26 mouse cellular contexts compared by ENCODE assay signal in genomic region chr3:98261415-98261814, GRCm38 (mm10). TPM values are rescaled to one million over a fixed set of nuclear protein-coding genes. Genes with fewer than 3 reads are reported as not detected.
DNase-seq lines count a peak whose midpoint lies in the region; ATAC-seq and TF ChIP-seq lines count a peak whose summit lies in the region.
"Had no signal": no experiment of that assay in that cellular context is flagged by ENCODE, and none has a peak within 500 bp of the region (broad histone marks: within the 10 kb centered on the region; RNA-seq: fewer than 3 reads in every experiment).

No protein-coding gene starts in this region.

- peak overlapping the region; percentile 99 for H3K27ac ChIP-seq in liver, adult 2 months (replicated peaks; ENCODE audit: insufficient read depth, low read depth, low read length)
- peak overlapping the region; percentile 89 for H3K27ac ChIP-seq in liver, postnatal 0 days (ENCODE audit: low read depth)
- no peak overlapping the region for H3K27ac ChIP-seq in hindbrain, embryonic 14.5 days
- H3K27ac ChIP-seq: gastrocnemius, adult 2 months; heart, embryonic 13.5 days; limb, embryonic 15.5 days; midbrain, embryonic 12.5 days; neural tube, embryonic 12.5 days had no signal

- H3K27me3 ChIP-seq in liver, adult 2 months (ENCODE audit: control insufficient read depth, insufficient read depth, low read length), result no peaks in the 10 kb centered on the region
- H3K27me3 ChIP-seq in liver, postnatal 0 days (ENCODE audit: insufficient read depth, low read length), result no peaks in the 10 kb centered on the region
- no peaks in the 10 kb centered on the region for H3K27me3 ChIP-seq in hindbrain, embryonic 14.5 days (ENCODE audit: control insufficient read depth, insufficient read depth, low read length)
- H3K27me3 ChIP-seq: heart, embryonic 13.5 days; limb, embryonic 15.5 days; midbrain, embryonic 12.5 days; neural tube, embryonic 12.5 days had no signal

- no peak for TF ChIP-seq CTCF in liver, adult 2 months (IDR thresholded peaks at IDR 0.05; ENCODE audit: low read depth, low read length)
- TF ChIP-seq CTCF in liver, postnatal 0 days (IDR thresholded peaks at IDR 0.05; ENCODE audit: low read depth), result no peak

- WGBS in liver, adult 2 months, result 53% methylated on average over 4 of the region's 4 CpGs
- 56% methylated on average over 4 of the region's 4 CpGs for WGBS in liver, postnatal 0 days (ENCODE audit: insufficient replicate concordance)
- 90% methylated on average over 4 of the region's 4 CpGs for WGBS in hindbrain, embryonic 14.5 days

- peak; percentile 21; the same call in 1 of the 2 replicates for TF ChIP-seq EP300 in liver, postnatal 0 days (IDR thresholded peaks at IDR 0.05; ENCODE audit: low read depth)

- H3K4me1 ChIP-seq in liver, adult 2 months (ENCODE audit: control insufficient read depth, insufficient read depth, low read length), result peaks cover 42% of the 10 kb centered on the region
- H3K4me1 ChIP-seq in liver, postnatal 0 days (ENCODE audit: insufficient read depth), result peaks cover 22% of the 10 kb centered on the region
- no peaks in the 10 kb centered on the region for H3K4me1 ChIP-seq in hindbrain, embryonic 14.5 days (replicated peaks; ENCODE audit: control insufficient read depth, insufficient read depth, low read length)
- H3K4me1 ChIP-seq: midbrain, embryonic 12.5 days; neural tube, embryonic 12.5 days had no signal

- H3K4me3 ChIP-seq in liver, adult 2 months (ENCODE audit: insufficient read depth, low read depth, low read length), result no peak overlapping the region
- H3K4me3 ChIP-seq in liver, postnatal 0 days (ENCODE audit: low read depth, low read length), result no peak overlapping the region
- H3K4me3 ChIP-seq in hindbrain, embryonic 14.5 days (replicated peaks; ENCODE audit: low read length), result no peak overlapping the region
- H3K4me3 ChIP-seq: gastrocnemius, adult 2 months; heart, embryonic 13.5 days; limb, embryonic 15.5 days; midbrain, embryonic 12.5 days; neural tube, embryonic 12.5 days had no signal

- no peak overlapping the region for H3K4me2 ChIP-seq in liver, postnatal 0 days (ENCODE audit: low read depth, low read length)
- H3K4me2 ChIP-seq in hindbrain, embryonic 14.5 days (replicated peaks), result no peak overlapping the region
- H3K4me2 ChIP-seq: heart, embryonic 13.5 days; limb, embryonic 15.5 days; midbrain, embryonic 12.5 days; neural tube, embryonic 12.5 days had no signal

- H3K36me3 ChIP-seq in liver, adult 2 months (ENCODE audit: control insufficient read depth, insufficient read depth, low read length), result no peaks in the 10 kb centered on the region
- no peaks in the 10 kb centered on the region for H3K36me3 ChIP-seq in liver, postnatal 0 days (replicated peaks; ENCODE audit: insufficient read depth, low read length)
- H3K36me3 ChIP-seq in hindbrain, embryonic 14.5 days (replicated peaks; ENCODE audit: control insufficient read depth, insufficient read depth), result no peaks in the 10 kb centered on the region
- H3K36me3 ChIP-seq: G1E; heart, embryonic 13.5 days; limb, embryonic 15.5 days; midbrain, embryonic 12.5 days; neural tube, embryonic 12.5 days had no signal

- H3K9ac ChIP-seq in liver, adult 2 months (ENCODE audit: low read depth, low read length), result no peak overlapping the region
- H3K9ac ChIP-seq in liver, postnatal 0 days (replicated peaks), result no peak overlapping the region
- no peak overlapping the region for H3K9ac ChIP-seq in hindbrain, embryonic 14.5 days
- H3K9ac ChIP-seq: heart, embryonic 13.5 days; limb, embryonic 15.5 days; midbrain, embryonic 12.5 days; neural tube, embryonic 12.5 days had no signal

- H3K79me2 ChIP-seq in liver, adult 2 months (ENCODE audit: control insufficient read depth, insufficient read depth, low read length), result peaks cover 13% of the 10 kb centered on the region; the same call in 1 of the 2 replicates

- DNase-seq in ovary, adult 18-20 months (ENCODE audit: low spot score), result peak; percentile 53
- DNase-seq in ovary, postnatal 10 days (ENCODE audit: low spot score), result no peak
- DNase-seq in liver, adult 2 months (ENCODE audit: extremely low read depth, low read depth, low spot score), result peak; percentile 47
- no peak for DNase-seq in liver, postnatal 0 days
- peak; percentile 60 for DNase-seq in testis, postnatal 14 days (ENCODE audit: low spot score)
- no peak for DNase-seq in T-cell, adult 2 months (ENCODE audit: low spot score)
- DNase-seq in hindbrain, embryonic 14.5 days (ENCODE audit: low spot score), result no peak
- DNase-seq in lung, postnatal 4 days, result no peak
- DNase-seq: cerebellum, adult 8-10 months; gastrocnemius, adult 2 months; heart, adult 18-20 months; heart, postnatal 36 days; lung, postnatal 14 days; right cerebral cortex, postnatal 4 days; thymus, adult 2 months had no signal

- H3K9me3 ChIP-seq in liver, postnatal 0 days (ENCODE audit: low read length), result no peaks in the 10 kb centered on the region
- H3K9me3 ChIP-seq in hindbrain, embryonic 14.5 days (ENCODE audit: control insufficient read depth, low read length), result no peaks in the 10 kb centered on the region
- H3K9me3 ChIP-seq: heart, embryonic 13.5 days; limb, embryonic 15.5 days; midbrain, embryonic 12.5 days; neural tube, embryonic 12.5 days had no signal

- ATAC-seq in liver, postnatal 0 days, result peak; percentile 50
- no peak for ATAC-seq in hindbrain, embryonic 14.5 days (ENCODE audit: low FRiP score)
- ATAC-seq: hindbrain, embryonic 16.5 days had no signal

- no peak for TF ChIP-seq POLR2A in liver, adult 2 months (IDR thresholded peaks at IDR 0.05; ENCODE audit: extremely low read depth, insufficient read depth, low read length)

RNA-seq across cellular contexts. Expression of gene Hmgcs2, which starts 18.8 kb away (rescaled TPM):
- total RNA-seq in liver, adult 2 months (2014; rRNA removed), result 687 and 765 TPM in 2 replicates
- 1,077 and 1,098 TPM in 2 replicates for polyA plus RNA-seq in liver, adult 2 months (2012; rRNA removed)
- 1,492 and 1,631 TPM in 2 replicates for polyA plus RNA-seq in liver, postnatal 0 days (2015; fragmentation: Nextera tagmentation; extraction: Ambion mirVana)
- polyA plus RNA-seq in hindbrain, embryonic 14.5 days (2014; fragmentation: Nextera tagmentation; extraction: Ambion mirVana), result 24.6 and 26.8 TPM in 2 replicates
- total RNA-seq: G1E had no signal
- polyA plus RNA-seq: G1E had no signal

RNA-seq across cellular contexts. Expression of gene Reg4, which starts 39.5 kb away (rescaled TPM):
- 0.37 TPM in 1 of 2 replicates, not detected in the other for total RNA-seq in liver, adult 2 months (2014; rRNA removed)
- not detected in 2 replicates for polyA plus RNA-seq in liver, adult 2 months (2012; rRNA removed)
- not detected in 2 replicates for polyA plus RNA-seq in liver, postnatal 0 days (2015; fragmentation: Nextera tagmentation; extraction: Ambion mirVana)
- not detected in 2 replicates for polyA plus RNA-seq in hindbrain, embryonic 14.5 days (2014; fragmentation: Nextera tagmentation; extraction: Ambion mirVana)
- total RNA-seq: adrenal gland, postnatal 4 days; G1E; gastrocnemius, adult 2 months; heart, adult 18-20 months; heart, postnatal 36 days; left cerebral cortex, adult 18-20 months; left cerebral cortex, postnatal 36 days had no signal
- polyA plus RNA-seq: forebrain, embryonic 11.5 days; G1E; heart, embryonic 13.5 days; hindbrain, embryonic 16.5 days; kidney, embryonic 14.5 days; limb, embryonic 15.5 days; midbrain, embryonic 12.5 days; neural tube, embryonic 12.5 days had no signal

Comparison
In these comparisons a context has a peak if more than half of its experiments do, and no peak if none do; other contexts are left out.
1. DNase-seq: peak in ovary, adult 18-20 months (single experiment), liver, adult 2 months (single experiment) and testis, postnatal 14 days (single experiment); none in ovary, postnatal 10 days (single experiment), liver, postnatal 0 days (single experiment), T-cell, adult 2 months (single experiment), hindbrain, embryonic 14.5 days (single experiment) and lung, postnatal 4 days (0 of 2).
2. RNA of gene Hmgcs2, which starts 18.8 kb away (polyA plus RNA-seq): 1,492 to 1,631 TPM in liver, postnatal 0 days and 1,077 to 1,098 TPM in liver, adult 2 months; 24.6 to 26.8 TPM in hindbrain, embryonic 14.5 days; every median in the first group is over 10 times any median in the second.